Mouse (Mus musculus) forebrain, embryonic 10.5 days (tissue): ENCODE results near the gene Cacna1a. TPM values are rescaled to one million over a fixed set of nuclear protein-coding genes. Genes with fewer than 3 reads are reported as not detected.
A peak's percentile ranks its signal among the peaks of the same experiment; 100 is the strongest.

Experiments used
- DNase-seq: peaks from one replicate; pipeline ENCODE4 v3.0.0-alpha.2; 2017; ENCODE audit warnings: low spot score; ENCODE audit errors: extremely low spot score
- H3K27ac ChIP-seq: fragments of 300-500 bp; sonication (generic); 2 replicates; pipeline ENCODE4 v1.5.1; 2016; ENCODE audit warnings: mild to moderate bottlenecking
- H3K27me3 ChIP-seq: fragments of 300-500 bp; sonication (generic); 2 replicates; pipeline ENCODE4 v1.6.1; 2016; ENCODE audit warnings: mild to moderate bottlenecking; ENCODE audit not compliant: poor library complexity, severe bottlenecking
- H3K36me3 ChIP-seq: fragments of 300-500 bp; sonication (generic); replicated peaks from 2 replicates; pipeline ENCODE4 v1.6.1; 2016; ENCODE audit warnings: mild to moderate bottlenecking, moderate library complexity
- H3K4me1 ChIP-seq: fragments of 300-500 bp; sonication (generic); 2 replicates; pipeline ENCODE4 v1.6.1; 2016
- H3K4me3 ChIP-seq: fragments of 300-500 bp; sonication (generic); 2 replicates; pipeline ENCODE4 v1.5.1; 2016; ENCODE audit warnings: mild to moderate bottlenecking, moderate library complexity
- H3K9me3 ChIP-seq: fragments of 300-500 bp; sonication (generic); 2 replicates; pipeline ENCODE4 v1.6.1; 2016; ENCODE audit warnings: mild to moderate bottlenecking, moderate library complexity
- WGBS: fragments of 180-500 bp; shearing (Covaris S2); methylation state at CpG from one replicate; pipeline ENCODE4 v1.1.7; 2016; 5-methylcytosine and 5-hydroxymethylcytosine counted together
- polyA plus RNA-seq: library from polyadenylated mRNA; unstranded; fragments of >200 nt; fragmentation: Nextera tagmentation; extraction: Ambion mirVana; gene quantifications from 2 replicates; pipeline ENCODE4 v1.2.1, GENCODE M21; 2016

Cacna1a gene
- polyA plus RNA-seq, 1 experiment from 2014 or later = 7.4 TPM

DNA sequence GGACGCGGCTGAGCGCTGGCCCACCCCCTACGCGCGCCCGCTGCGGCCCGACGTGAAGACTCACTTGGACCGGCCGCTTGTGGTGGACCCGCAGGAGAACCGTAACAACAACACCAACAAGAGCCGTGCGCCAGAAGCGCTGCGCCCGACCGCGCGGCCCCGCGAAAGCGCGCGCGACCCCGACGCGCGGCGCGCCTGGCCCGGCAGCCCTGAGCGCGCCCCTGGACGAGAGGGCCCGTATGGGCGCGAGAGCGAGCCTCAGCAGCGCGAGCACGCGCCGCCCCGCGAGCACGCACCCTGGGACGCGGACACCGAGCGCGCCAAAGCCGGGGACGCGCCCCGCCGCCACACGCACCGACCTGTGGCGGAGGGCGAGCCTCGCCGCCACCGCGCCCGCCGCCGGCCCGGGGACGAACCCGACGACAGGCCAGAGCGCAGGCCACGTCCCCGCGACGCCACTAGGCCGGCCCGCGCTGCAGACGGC lies 170.9 kb downstream of the Cacna1a start:
- H3K27ac ChIP-seq = peak overlapping the region; percentile 11; the same call in 1 of the 2 replicates
- H3K9me3 ChIP-seq = no peaks in the 10 kb centered on the region
- H3K4me3 ChIP-seq = peak overlapping the region; percentile 58
- WGBS = under 1% methylated on average over 84 of the region's 84 CpGs
- DNase-seq = no peak
- peaks cover 10% of the 10 kb centered on the region for H3K4me1 ChIP-seq
- no peaks in the 10 kb centered on the region for H3K36me3 ChIP-seq
- peaks cover 69% of the 10 kb centered on the region for H3K27me3 ChIP-seq

GRCm38 (mm10) chr8:84561698-84562097 lies 173.5 kb downstream of the Cacna1a start:
- Histone ChIP-seq H3K4me3 (no peak overlapping the region), H3K9me3 (no peaks in the 10 kb centered on the region), H3K4me1 (peaks cover 10% of the 10 kb centered on the region), H3K36me3 (peaks cover 9% of the 10 kb centered on the region), H3K27ac (no peak overlapping the region), H3K27me3 (peaks cover 54% of the 10 kb centered on the region)
- DNase-seq = no peak
- WGBS = 88% methylated on average over 4 of the region's 4 CpGs

GRCm38 (mm10) chr8:84564042-84564441 lies 175.8 kb downstream of the Cacna1a start:
- no peaks in the 10 kb centered on the region for H3K9me3 ChIP-seq
- no peak overlapping the region for H3K4me3 ChIP-seq
- H3K36me3 ChIP-seq = peaks cover 19% of the 10 kb centered on the region
- DNase-seq = no peak
- H3K27ac ChIP-seq = no peak overlapping the region
- 60% methylated on average over 1 of the region's 1 CpGs for WGBS
- peaks cover 30% of the 10 kb centered on the region for H3K27me3 ChIP-seq
- H3K4me1 ChIP-seq = peaks cover 6% of the 10 kb centered on the region

DNA sequence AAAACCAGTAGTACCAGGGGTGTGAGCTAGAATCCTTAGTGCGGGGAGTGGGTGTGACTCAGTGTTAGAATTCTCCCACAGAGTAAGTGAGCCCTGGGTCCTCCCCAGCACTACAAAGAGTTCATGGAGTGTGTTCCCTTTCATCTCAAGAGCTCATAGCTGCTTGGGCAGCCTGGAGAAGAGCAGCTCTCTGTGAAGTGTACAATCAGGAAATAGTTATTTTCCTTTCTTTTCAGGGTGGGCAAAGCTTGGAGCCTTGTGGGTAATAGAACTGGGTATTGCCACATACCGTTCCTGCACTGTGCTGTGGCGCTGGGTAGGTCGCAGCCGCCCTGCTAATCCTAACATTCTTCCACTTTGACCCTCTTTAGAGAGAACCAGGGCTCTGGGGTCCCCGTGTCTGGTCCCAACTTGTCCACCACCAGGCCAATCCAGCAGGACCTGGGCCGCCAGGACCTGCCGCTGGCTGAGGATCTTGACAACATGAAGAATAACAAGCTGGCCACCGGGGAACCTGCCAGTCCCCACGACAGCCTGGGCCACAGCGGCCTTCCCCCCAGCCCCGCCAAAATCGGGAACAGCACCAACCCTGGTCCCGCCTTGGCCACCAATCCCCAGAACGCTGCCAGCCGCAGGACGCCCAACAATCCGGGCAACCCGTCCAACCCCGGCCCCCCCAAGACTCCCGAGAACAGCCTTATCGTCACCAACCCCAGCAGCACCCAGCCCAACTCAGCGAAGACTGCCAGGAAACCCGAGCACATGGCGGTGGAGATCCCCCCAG lies 177.5 kb downstream of the Cacna1a start:
- Histone ChIP-seq H3K36me3 (peaks cover 28% of the 10 kb centered on the region), H3K4me1 (peaks cover 3% of the 10 kb centered on the region; the same call in 1 of the 2 replicates), H3K9me3 (no peaks in the 10 kb centered on the region), H3K4me3 (no peak overlapping the region), H3K27me3 (peaks cover 14% of the 10 kb centered on the region), H3K27ac (no peak overlapping the region)
- no peak for DNase-seq
- 81% methylated on average over 25 of the region's 25 CpGs for WGBS

- Histone ChIP-seq H3K4me1 (peaks cover 3% of the 10 kb centered on the region; the same call in 1 of the 2 replicates), H3K27me3 (peaks cover 7% of the 10 kb centered on the region; the same call in 1 of the 2 replicates), H3K4me3 (no peak overlapping the region), H3K9me3 (no peaks in the 10 kb centered on the region), H3K36me3 (peaks cover 37% of the 10 kb centered on the region), H3K27ac (no peak overlapping the region)
- 86% methylated on average over 12 of the region's 12 CpGs for WGBS
- DNase-seq = no peak
These were observed 178.7 kb downstream of the Cacna1a start for GRCm38 (mm10) chr8:84566816-84567413.

GRCm38 (mm10) chr8:84567541-84567940 lies 179.3 kb downstream of the Cacna1a start:
- Histone ChIP-seq H3K4me1 (peaks cover 3% of the 10 kb centered on the region; the same call in 1 of the 2 replicates), H3K9me3 (no peaks in the 10 kb centered on the region), H3K27me3 (peaks cover 7% of the 10 kb centered on the region; the same call in 1 of the 2 replicates), H3K27ac (no peak overlapping the region), H3K4me3 (no peak overlapping the region), H3K36me3 (peaks cover 41% of the 10 kb centered on the region)
- no peak for DNase-seq
- 82% methylated on average over 19 of the region's 19 CpGs for WGBS

- Histone ChIP-seq H3K4me3 (no peak overlapping the region), H3K36me3 (peaks cover 41% of the 10 kb centered on the region), H3K9me3 (no peaks in the 10 kb centered on the region), H3K27me3 (peaks cover 7% of the 10 kb centered on the region; the same call in 1 of the 2 replicates), H3K27ac (no peak overlapping the region), H3K4me1 (peaks cover 3% of the 10 kb centered on the region; the same call in 1 of the 2 replicates)
- DNase-seq = no peak
- 93% methylated on average over 8 of the region's 8 CpGs for WGBS
These were observed 180.5 kb downstream of the Cacna1a start for GRCm38 (mm10) chr8:84568737-84569136.

GRCm38 (mm10) chr8:84569921-84570673 lies 181.9 kb downstream of the Cacna1a start:
- H3K4me3 ChIP-seq = no peak overlapping the region
- H3K36me3 ChIP-seq = peaks cover 41% of the 10 kb centered on the region
- peaks cover 3% of the 10 kb centered on the region; the same call in 1 of the 2 replicates for H3K4me1 ChIP-seq
- no peak overlapping the region for H3K27ac ChIP-seq
- 47% methylated on average over 25 of the region's 25 CpGs for WGBS
- no peaks in the 10 kb centered on the region for H3K9me3 ChIP-seq
- DNase-seq = no peak
- H3K27me3 ChIP-seq = peaks cover 7% of the 10 kb centered on the region; the same call in 1 of the 2 replicates

DNA sequence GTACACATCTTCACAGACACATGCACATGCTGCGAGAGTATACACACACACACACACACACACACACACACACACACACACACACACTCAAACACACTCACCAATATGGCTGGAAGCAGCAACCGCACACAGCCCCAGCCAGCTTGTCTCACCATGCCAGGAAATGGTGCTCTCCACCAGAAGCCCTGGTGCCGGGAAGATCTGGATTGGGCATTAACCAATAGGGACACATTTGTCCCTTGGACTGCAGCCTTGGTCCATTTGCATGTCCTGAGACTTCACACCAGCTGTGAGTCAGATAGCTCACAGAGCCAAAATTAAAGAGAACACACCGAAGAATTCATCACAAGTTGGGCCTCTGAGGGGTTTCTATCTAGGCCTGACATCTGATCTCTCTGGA lies 189.2 kb downstream of the Cacna1a start:
- H3K9me3 ChIP-seq = no peaks in the 10 kb centered on the region
- H3K4me1 ChIP-seq = peaks cover 4% of the 10 kb centered on the region; the same call in 1 of the 2 replicates
- no peaks in the 10 kb centered on the region; the same call in 1 of the 2 replicates for H3K36me3 ChIP-seq
- no peak for DNase-seq
- WGBS = 93% methylated on average over 4 of the region's 4 CpGs
- no peaks in the 10 kb centered on the region for H3K27me3 ChIP-seq
- H3K27ac ChIP-seq = no peak overlapping the region
- no peak overlapping the region for H3K4me3 ChIP-seq

DNA sequence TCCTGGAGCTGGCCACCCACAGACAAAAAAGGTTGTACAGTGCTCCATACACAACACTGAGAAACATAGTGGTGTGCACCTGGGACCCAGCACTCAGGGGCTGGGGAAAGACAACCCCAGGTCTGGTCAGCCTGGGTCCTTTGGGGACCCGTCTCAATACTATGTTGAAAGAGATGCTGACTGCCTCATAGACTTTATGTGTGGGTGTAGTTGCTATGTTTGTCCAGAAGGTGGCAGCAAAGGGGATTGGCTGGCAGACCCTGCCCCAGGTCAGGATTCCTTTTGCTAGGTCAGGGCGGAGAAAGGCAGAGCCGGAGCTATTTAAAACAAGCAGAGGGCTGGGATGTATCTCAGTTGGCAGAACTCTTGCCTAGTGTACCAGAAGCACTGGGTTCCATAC lies 191.4 kb downstream of the Cacna1a start:
- Histone ChIP-seq H3K4me3 (no peak overlapping the region), H3K27me3 (no peaks in the 10 kb centered on the region), H3K27ac (no peak overlapping the region), H3K36me3 (no peaks in the 10 kb centered on the region; the same call in 1 of the 2 replicates), H3K9me3 (no peaks in the 10 kb centered on the region), H3K4me1 (peaks cover 4% of the 10 kb centered on the region; the same call in 1 of the 2 replicates)
- peak; percentile 62 for DNase-seq
- WGBS = 25% methylated on average over 3 of the region's 3 CpGs

DNA sequence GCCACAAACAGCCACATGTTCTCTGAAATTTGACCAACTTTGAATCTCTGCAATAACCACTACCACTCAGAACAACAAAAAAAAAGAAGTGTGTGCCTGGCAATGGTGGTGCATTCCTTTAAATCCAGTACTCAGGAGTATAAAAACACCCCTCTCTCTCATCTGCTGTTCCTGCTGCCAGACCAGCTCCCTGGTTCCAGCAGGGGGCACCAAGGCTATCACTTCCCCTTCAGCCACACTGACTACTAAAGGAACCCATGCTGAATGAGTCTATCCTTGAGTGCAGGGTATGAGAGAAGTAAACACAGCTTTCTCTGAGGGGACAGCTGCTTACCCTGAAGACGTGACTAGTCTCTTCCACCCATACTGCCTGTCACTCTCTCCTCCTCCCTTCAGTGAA lies 197.1 kb downstream of the Cacna1a start:
- Histone ChIP-seq H3K4me3 (no peak overlapping the region), H3K27ac (no peak overlapping the region), H3K9me3 (no peaks in the 10 kb centered on the region), H3K4me1 (no peaks in the 10 kb centered on the region), H3K36me3 (no peaks in the 10 kb centered on the region), H3K27me3 (no peaks in the 10 kb centered on the region)
- DNase-seq = no peak
- 57% methylated on average over 1 of the region's 1 CpGs for WGBS

- DNase-seq = no peak
- 73% methylated on average over 2 of the region's 2 CpGs for WGBS
These were observed 198.0 kb downstream of the Cacna1a start for GRCm38 (mm10) chr8:84586221-84586620.

More at GRCm38 (mm10) chr8:84586221-84586620, 198.0 kb downstream of the Cacna1a start:
- H3K27me3 ChIP-seq = no peaks in the 10 kb centered on the region
- no peaks in the 10 kb centered on the region for H3K9me3 ChIP-seq
- no peaks in the 10 kb centered on the region for H3K36me3 ChIP-seq
- H3K4me3 ChIP-seq = no peak overlapping the region
- no peak overlapping the region for H3K27ac ChIP-seq
- no peaks in the 10 kb centered on the region for H3K4me1 ChIP-seq
